Mouse (Mus musculus): Measurements from ENCODE around the gene Abca14. TPM values are rescaled to one million over a fixed set of nuclear protein-coding genes. Genes with fewer than 3 reads are reported as not detected.

Gene Abca14
- polyA plus RNA-seq, 1 experiment from 2014 or later: 0.24 TPM

GRCm38 (mm10) chr7:120192816-120193215 lies 10.9 kb upstream of the Abca14 start:
- Histone ChIP-seq H3K4me1 (ENCODE audit: control insufficient read depth, insufficient read depth, low read length) (peaks cover 9% of the 10 kb centered on the region), H3K4me3 (ENCODE audit: low read length) (no peak overlapping the region), H3K27me3 (replicated peaks; ENCODE audit: control insufficient read depth, insufficient read depth, low read length) (no peaks in the 10 kb centered on the region), H3K4me2 (ENCODE audit: low read depth, low read length) (no peak overlapping the region), H3K27ac (ENCODE audit: low read length) (no peak overlapping the region), H3K9ac (ENCODE audit: low read depth, low read length) (no peak overlapping the region), H3K36me3 (ENCODE audit: control insufficient read depth, insufficient read depth, low read length) (no peaks in the 10 kb centered on the region), H3K9me3 (ENCODE audit: control insufficient read depth, low read length) (no peaks in the 10 kb centered on the region)
- no peak for ATAC-seq
- 64% methylated on average over 6 of the region's 6 CpGs for WGBS

- Histone ChIP-seq H3K9me3 (ENCODE audit: control insufficient read depth, low read length) (no peaks in the 10 kb centered on the region), H3K4me1 (ENCODE audit: control insufficient read depth, insufficient read depth, low read length) (peaks cover 5% of the 10 kb centered on the region), H3K27me3 (replicated peaks; ENCODE audit: control insufficient read depth, insufficient read depth, low read length) (peaks cover 4% of the 10 kb centered on the region), H3K27ac (ENCODE audit: low read length) (no peak overlapping the region), H3K36me3 (ENCODE audit: control insufficient read depth, insufficient read depth, low read length) (no peaks in the 10 kb centered on the region), H3K9ac (ENCODE audit: low read depth, low read length) (no peak overlapping the region), H3K4me2 (ENCODE audit: low read depth, low read length) (no peak overlapping the region), H3K4me3 (ENCODE audit: low read length) (no peak overlapping the region)
- no peak for ATAC-seq
- 75% methylated on average over 4 of the region's 4 CpGs for WGBS
Measured at GRCm38 (mm10) chr7:120195207-120195606, 8.6 kb upstream of the Abca14 start.

GRCm38 (mm10) chr7:120201231-120201744 lies 2.5 kb upstream of the Abca14 start:
- H3K36me3 ChIP-seq (ENCODE audit: control insufficient read depth, insufficient read depth, low read length): no peaks in the 10 kb centered on the region
- H3K27ac ChIP-seq (ENCODE audit: low read length): no peak overlapping the region
- peak overlapping the region; percentile 24 for H3K4me3 ChIP-seq (ENCODE audit: low read length)
- peaks cover 19% of the 10 kb centered on the region for H3K27me3 ChIP-seq (replicated peaks; ENCODE audit: control insufficient read depth, insufficient read depth, low read length)
- H3K4me2 ChIP-seq (ENCODE audit: low read depth, low read length): peak overlapping the region; percentile 43
- H3K9ac ChIP-seq (ENCODE audit: low read depth, low read length): peak overlapping the region; percentile 15
- peaks cover 9% of the 10 kb centered on the region for H3K4me1 ChIP-seq (ENCODE audit: control insufficient read depth, insufficient read depth, low read length)
- no peaks in the 10 kb centered on the region for H3K9me3 ChIP-seq (ENCODE audit: control insufficient read depth, low read length)
- no peak for ATAC-seq
- 6% methylated on average over 14 of the region's 14 CpGs for WGBS

DNA sequence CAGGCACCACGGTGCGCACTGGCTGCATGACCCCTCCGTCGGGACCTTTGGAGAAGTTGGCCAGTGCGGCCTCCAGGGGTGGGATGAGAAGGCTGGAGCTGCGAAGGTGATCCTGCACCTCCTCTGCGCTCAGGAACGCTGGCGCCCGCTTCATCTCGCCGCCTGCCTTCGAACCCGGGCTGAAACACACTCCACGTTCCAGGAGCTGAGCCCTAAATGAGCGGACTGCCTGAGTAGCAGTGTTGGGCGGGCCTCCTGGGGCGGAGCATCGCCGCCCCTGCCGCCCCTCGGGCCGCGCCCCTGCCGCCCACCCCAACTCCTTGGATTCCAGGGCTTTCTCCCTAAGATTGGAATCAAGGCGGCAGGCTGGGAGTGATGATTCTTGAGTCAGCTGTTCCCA lies 2.0 kb upstream of the Abca14 start, which contains the start of gene Crym:
Gene Crym, minus strand, starts transcription at position 341 of the 400 bp plus-strand sequence.
- ATAC-seq: no peak
- Histone ChIP-seq H3K4me2 (ENCODE audit: low read depth, low read length) (peak within 1 kb of the TSS; percentile 43), H3K9ac (ENCODE audit: low read depth, low read length) (peak within 1 kb of the TSS; percentile 15), H3K4me1 (ENCODE audit: control insufficient read depth, insufficient read depth, low read length) (peaks cover 9% of the 10 kb centered on the region), H3K27ac (ENCODE audit: low read length) (no peak within 1 kb of the TSS), H3K9me3 (ENCODE audit: control insufficient read depth, low read length) (no peaks in the 10 kb centered on the region), H3K36me3 (ENCODE audit: control insufficient read depth, insufficient read depth, low read length) (no peaks in the 10 kb centered on the region), H3K27me3 (replicated peaks; ENCODE audit: control insufficient read depth, insufficient read depth, low read length) (peaks cover 19% of the 10 kb centered on the region), H3K4me3 (ENCODE audit: low read length) (peak within 1 kb of the TSS; percentile 24)
- WGBS: 5% methylated on average over 26 of the region's 26 CpGs

GRCm38 (mm10) chr7:120205989-120206388 lies 2.2 kb downstream of the Abca14 start:
- Histone ChIP-seq H3K4me2 (ENCODE audit: low read depth, low read length) (no peak overlapping the region), H3K36me3 (ENCODE audit: control insufficient read depth, insufficient read depth, low read length) (no peaks in the 10 kb centered on the region), H3K4me3 (ENCODE audit: low read length) (no peak overlapping the region), H3K9me3 (ENCODE audit: control insufficient read depth, low read length) (no peaks in the 10 kb centered on the region), H3K4me1 (ENCODE audit: control insufficient read depth, insufficient read depth, low read length) (peaks cover 9% of the 10 kb centered on the region), H3K27me3 (replicated peaks; ENCODE audit: control insufficient read depth, insufficient read depth, low read length) (peaks cover 10% of the 10 kb centered on the region; the same call in 1 of the 2 replicates), H3K9ac (ENCODE audit: low read depth, low read length) (no peak overlapping the region), H3K27ac (ENCODE audit: low read length) (no peak overlapping the region)
- 37% methylated on average over 9 of the region's 9 CpGs for WGBS
- peak; percentile 39; the same call in 1 of the 2 replicates for ATAC-seq

DNA sequence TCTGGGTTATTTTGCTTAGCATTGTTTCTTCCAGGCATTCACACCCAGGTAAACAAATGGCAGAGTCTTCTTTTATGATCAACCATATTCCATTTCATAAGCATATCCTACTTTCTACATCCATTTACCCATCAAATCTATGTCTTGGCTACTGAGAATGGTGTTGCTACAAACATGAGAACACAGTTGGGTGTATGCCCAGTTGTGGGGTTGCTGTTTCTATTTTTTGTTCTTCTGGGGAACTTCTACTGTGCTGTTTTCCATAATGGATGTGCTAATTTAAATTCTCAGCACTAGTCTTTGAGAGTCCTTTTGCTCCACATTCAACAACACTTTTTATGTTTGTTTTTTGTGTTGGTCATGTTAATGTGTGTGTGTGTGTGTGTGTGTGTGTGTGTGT lies 24.8 kb downstream of the Abca14 start:
- Histone ChIP-seq H3K4me2 (ENCODE audit: low read depth, low read length) (no peak overlapping the region), H3K9me3 (ENCODE audit: control insufficient read depth, low read length) (no peaks in the 10 kb centered on the region), H3K36me3 (ENCODE audit: control insufficient read depth, insufficient read depth, low read length) (no peaks in the 10 kb centered on the region), H3K9ac (ENCODE audit: low read depth, low read length) (no peak overlapping the region), H3K4me1 (ENCODE audit: control insufficient read depth, insufficient read depth, low read length) (no peaks in the 10 kb centered on the region), H3K27me3 (replicated peaks; ENCODE audit: control insufficient read depth, insufficient read depth, low read length) (no peaks in the 10 kb centered on the region), H3K4me3 (ENCODE audit: low read length) (no peak overlapping the region), H3K27ac (ENCODE audit: low read length) (no peak overlapping the region)
- no peak for ATAC-seq

- no peaks in the 10 kb centered on the region for H3K27me3 ChIP-seq (replicated peaks; ENCODE audit: control insufficient read depth, insufficient read depth, low read length)
- H3K36me3 ChIP-seq (ENCODE audit: control insufficient read depth, insufficient read depth, low read length): no peaks in the 10 kb centered on the region
- no peaks in the 10 kb centered on the region for H3K4me1 ChIP-seq (ENCODE audit: control insufficient read depth, insufficient read depth, low read length)
- no peak for ATAC-seq
- H3K9me3 ChIP-seq (ENCODE audit: control insufficient read depth, low read length): no peaks in the 10 kb centered on the region
- no peak overlapping the region for H3K27ac ChIP-seq (ENCODE audit: low read length)
- H3K4me3 ChIP-seq (ENCODE audit: low read length): no peak overlapping the region
- H3K4me2 ChIP-seq (ENCODE audit: low read depth, low read length): no peak overlapping the region
- H3K9ac ChIP-seq (ENCODE audit: low read depth, low read length): no peak overlapping the region
Measured at GRCm38 (mm10) chr7:120241092-120241491, 37.3 kb downstream of the Abca14 start.

GRCm38 (mm10) chr7:120271135-120271991 lies 67.6 kb downstream of the Abca14 start:
- WGBS: 83% methylated on average over 7 of the region's 7 CpGs
- no peak overlapping the region for H3K9ac ChIP-seq (ENCODE audit: low read depth, low read length)
- no peak for ATAC-seq
- H3K27ac ChIP-seq (ENCODE audit: low read length): no peak overlapping the region
- no peak overlapping the region for H3K4me2 ChIP-seq (ENCODE audit: low read depth, low read length)
- no peaks in the 10 kb centered on the region for H3K9me3 ChIP-seq (ENCODE audit: control insufficient read depth, low read length)
- no peaks in the 10 kb centered on the region for H3K36me3 ChIP-seq (ENCODE audit: control insufficient read depth, insufficient read depth, low read length)
- no peaks in the 10 kb centered on the region for H3K4me1 ChIP-seq (ENCODE audit: control insufficient read depth, insufficient read depth, low read length)
- H3K4me3 ChIP-seq (ENCODE audit: low read length): no peak overlapping the region
- H3K27me3 ChIP-seq (replicated peaks; ENCODE audit: control insufficient read depth, insufficient read depth, low read length): no peaks in the 10 kb centered on the region

GRCm38 (mm10) chr7:120272110-120272509 lies 68.3 kb downstream of the Abca14 start:
- no peaks in the 10 kb centered on the region for H3K9me3 ChIP-seq (ENCODE audit: control insufficient read depth, low read length)
- no peak overlapping the region for H3K4me2 ChIP-seq (ENCODE audit: low read depth, low read length)
- 71% methylated on average over 7 of the region's 7 CpGs for WGBS
- H3K9ac ChIP-seq (ENCODE audit: low read depth, low read length): no peak overlapping the region
- no peaks in the 10 kb centered on the region for H3K27me3 ChIP-seq (replicated peaks; ENCODE audit: control insufficient read depth, insufficient read depth, low read length)
- H3K4me3 ChIP-seq (ENCODE audit: low read length): no peak overlapping the region
- H3K4me1 ChIP-seq (ENCODE audit: control insufficient read depth, insufficient read depth, low read length): no peaks in the 10 kb centered on the region
- H3K36me3 ChIP-seq (ENCODE audit: control insufficient read depth, insufficient read depth, low read length): no peaks in the 10 kb centered on the region
- no peak for ATAC-seq
- H3K27ac ChIP-seq (ENCODE audit: low read length): no peak overlapping the region
